Mouse (Mus musculus) intestine, embryonic 15.5 days (tissue): ENCODE data around the gene Olfr1359. TPM values are rescaled to one million over a fixed set of nuclear protein-coding genes. Genes with fewer than 3 reads are reported as not detected.
A peak's percentile ranks its signal among the peaks of the same experiment; 100 is the strongest.
"Not testable (repeated sequence)": the region's sequence is repeated elsewhere in the genome, so short reads cannot be mapped to it uniquely, and the experiment has no call there.

ENCODE experiments used
- ATAC-seq: fragments of 200-750 bp; cut with Nextera tagmentation; 2 replicates; pipeline ENCODE4 v1.8.0; 2017; ENCODE audit warnings: moderate TSS enrichment, moderate library complexity
- H3K27ac ChIP-seq: fragments of 300-500 bp; sonication (generic); 2 replicates; pipeline ENCODE4 v1.5.1; 2015; ENCODE audit warnings: mild to moderate bottlenecking, inconsistent platforms
- H3K27me3 ChIP-seq: fragments of 300-500 bp; sonication (generic); replicated peaks from 2 replicates; pipeline ENCODE4 v1.6.1; 2015; ENCODE audit warnings: inconsistent platforms
- H3K36me3 ChIP-seq: fragments of 300-500 bp; sonication (generic); 2 replicates; pipeline ENCODE4 v1.6.1; 2015; ENCODE audit warnings: inconsistent platforms
- H3K4me1 ChIP-seq: fragments of 300-500 bp; sonication (generic); replicated peaks from 2 replicates; pipeline ENCODE4 v1.6.1; 2015; ENCODE audit warnings: inconsistent platforms
- H3K4me2 ChIP-seq: fragments of 300-500 bp; sonication (generic); replicated peaks from 2 replicates; pipeline ENCODE4 v1.6.1; 2015; ENCODE audit warnings: mild to moderate bottlenecking, inconsistent platforms
- H3K4me3 ChIP-seq: fragments of 300-500 bp; sonication (generic); replicated peaks from 2 replicates; pipeline ENCODE4 v1.5.1; 2015; ENCODE audit warnings: inconsistent platforms
- H3K9ac ChIP-seq: fragments of 300-500 bp; sonication (generic); 2 replicates; pipeline ENCODE4 v1.6.1; 2015; ENCODE audit warnings: inconsistent platforms
- H3K9me3 ChIP-seq: fragments of 300-500 bp; sonication (generic); 2 replicates; pipeline ENCODE4 v1.6.1; 2016; ENCODE audit warnings: inconsistent platforms
- WGBS: fragments of 180-500 bp; shearing (Covaris S2); methylation state at CpG from one replicate; pipeline ENCODE4 v1.1.7; 2015; 5-methylcytosine and 5-hydroxymethylcytosine counted together
- polyA plus RNA-seq: library from polyadenylated mRNA; unstranded; fragments of >200 nt; fragmentation: Nextera tagmentation; extraction: Ambion mirVana; gene quantifications from 2 replicates; pipeline ENCODE4 v1.2.1, GENCODE M21; 2015

Olfr1359 gene
- not detected in 2 replicates for polyA plus RNA-seq

DNA sequence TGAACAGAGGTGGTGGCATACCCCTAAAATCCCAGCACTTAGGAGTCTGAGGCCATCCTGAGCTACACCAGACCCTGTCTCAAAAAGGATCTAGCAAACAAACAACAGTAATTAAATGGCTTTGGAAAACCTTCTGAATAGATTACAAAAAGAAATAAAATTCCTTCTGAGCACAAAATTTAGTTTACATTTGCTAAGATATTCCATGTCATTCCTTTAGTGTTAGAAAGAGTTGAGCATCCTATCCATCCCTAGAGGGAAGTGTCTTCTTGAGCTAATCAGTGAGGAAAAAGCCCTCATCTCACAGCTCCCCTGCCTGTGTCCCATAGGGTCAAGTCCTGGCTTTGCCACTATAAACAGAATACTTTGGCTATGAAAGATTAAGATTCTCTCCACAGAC, at the start of gene Olfr1359:
TSS of gene Olfr1359 (plus strand) at position 301 of the 400 bp plus-strand sequence.
- Histone ChIP-seq H3K4me2 (no peak within 1 kb of the TSS), H3K9me3 (no peaks in the 10 kb centered on the region), H3K4me3 (no peak within 1 kb of the TSS), H3K9ac (no peak within 1 kb of the TSS), H3K27ac (no peak within 1 kb of the TSS), H3K27me3 (no peaks in the 10 kb centered on the region), H3K4me1 (no peaks in the 10 kb centered on the region), H3K36me3 (no peaks in the 10 kb centered on the region)
- no peak for ATAC-seq

DNA sequence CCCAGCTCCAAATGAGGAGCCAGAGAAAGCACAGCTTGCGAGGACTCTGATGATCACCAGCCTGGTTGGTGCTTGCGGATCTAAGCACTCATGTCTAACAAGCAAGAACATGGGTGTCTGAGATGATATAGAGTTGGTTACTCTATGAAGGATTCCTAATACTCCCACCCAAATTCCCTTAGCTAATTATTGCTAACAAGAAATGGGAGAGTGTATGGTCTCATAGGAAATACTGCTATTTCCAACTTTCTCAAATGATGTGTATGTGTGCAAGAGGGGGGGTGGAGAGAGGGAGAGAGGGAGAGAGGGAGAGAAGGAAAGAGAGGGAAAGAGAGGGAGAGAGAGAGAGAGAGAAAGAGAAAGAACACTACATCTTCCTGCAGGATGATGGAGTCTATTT, 34.6 kb upstream of the Olfr1359 start, which contains the start of gene Olfr1361:
TSS of gene Olfr1361 (minus strand) at position 101 of the 400 bp plus-strand sequence.
- no peak within 1 kb of the TSS for H3K4me2 ChIP-seq
- H3K9me3 ChIP-seq = no peaks in the 10 kb centered on the region
- H3K9ac ChIP-seq = no peak within 1 kb of the TSS
- no peaks in the 10 kb centered on the region for H3K4me1 ChIP-seq
- ATAC-seq = no peak
- 70% methylated on average over 2 of the region's 2 CpGs for WGBS
- no peaks in the 10 kb centered on the region for H3K27me3 ChIP-seq
- no peak within 1 kb of the TSS for H3K4me3 ChIP-seq
- H3K27ac ChIP-seq = no peak within 1 kb of the TSS
- H3K36me3 ChIP-seq = no peaks in the 10 kb centered on the region

DNA sequence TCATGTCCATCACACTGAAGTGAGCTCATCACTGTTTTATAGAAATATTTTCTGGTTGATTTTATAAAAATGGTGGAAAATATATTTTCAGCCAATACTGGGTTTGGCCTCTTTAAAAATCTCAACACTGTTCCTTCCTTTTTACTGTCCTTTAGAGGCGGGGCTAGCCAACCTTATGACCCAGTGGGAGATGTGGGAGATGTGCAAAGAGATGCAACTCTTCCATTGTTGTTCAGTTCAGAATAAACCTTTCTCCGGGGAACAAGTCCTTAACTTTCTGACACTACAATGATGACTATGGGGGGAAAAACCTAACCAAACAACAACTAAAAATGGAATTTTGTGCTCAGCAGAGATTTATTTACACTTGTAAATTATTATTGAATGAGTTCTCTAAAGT, 20.6 kb upstream of the Olfr1359 start, which contains the start of gene Olfr1360:
TSS of gene Olfr1360 (minus strand) at position 101 of the 400 bp plus-strand sequence.
- ATAC-seq = no peak
- no peaks in the 10 kb centered on the region for H3K9me3 ChIP-seq
- H3K27me3 ChIP-seq = no peaks in the 10 kb centered on the region
- WGBS = 87% methylated on average over 2 of the region's 2 CpGs
- no peak within 1 kb of the TSS for H3K4me2 ChIP-seq
- no peaks in the 10 kb centered on the region for H3K36me3 ChIP-seq
- no peak within 1 kb of the TSS for H3K9ac ChIP-seq
- no peak within 1 kb of the TSS for H3K27ac ChIP-seq
- H3K4me3 ChIP-seq = no peak within 1 kb of the TSS
- H3K4me1 ChIP-seq = no peaks in the 10 kb centered on the region

DNA sequence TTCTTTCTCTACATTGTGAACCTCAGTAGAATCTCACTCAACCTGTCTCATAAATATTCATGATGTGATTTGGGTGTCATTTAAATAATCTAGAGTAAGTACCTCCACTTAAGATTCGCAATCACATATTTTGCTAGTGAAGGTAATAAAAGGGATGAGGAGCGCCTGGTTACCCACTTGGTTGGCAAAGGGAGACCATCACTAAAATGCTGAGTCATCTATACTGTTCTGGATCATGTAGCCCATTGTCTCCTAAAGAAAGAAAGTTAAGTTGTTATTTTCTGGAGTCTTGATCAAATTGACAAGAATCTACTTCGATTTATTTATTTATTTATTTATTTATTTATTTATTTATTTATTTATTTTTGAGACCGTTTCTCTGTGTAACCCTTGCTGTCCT, 8.8 kb downstream of the Olfr1359 start:
- H3K4me3 ChIP-seq = no peak overlapping the region
- no peak overlapping the region for H3K9ac ChIP-seq
- no peaks in the 10 kb centered on the region for H3K9me3 ChIP-seq
- no peak for ATAC-seq
- H3K4me2 ChIP-seq = no peak overlapping the region
- no peak overlapping the region for H3K27ac ChIP-seq
- H3K36me3 ChIP-seq = no peaks in the 10 kb centered on the region
- WGBS = 71% methylated on average over 4 of the region's 4 CpGs
- no peaks in the 10 kb centered on the region for H3K27me3 ChIP-seq
- no peaks in the 10 kb centered on the region for H3K4me1 ChIP-seq

DNA sequence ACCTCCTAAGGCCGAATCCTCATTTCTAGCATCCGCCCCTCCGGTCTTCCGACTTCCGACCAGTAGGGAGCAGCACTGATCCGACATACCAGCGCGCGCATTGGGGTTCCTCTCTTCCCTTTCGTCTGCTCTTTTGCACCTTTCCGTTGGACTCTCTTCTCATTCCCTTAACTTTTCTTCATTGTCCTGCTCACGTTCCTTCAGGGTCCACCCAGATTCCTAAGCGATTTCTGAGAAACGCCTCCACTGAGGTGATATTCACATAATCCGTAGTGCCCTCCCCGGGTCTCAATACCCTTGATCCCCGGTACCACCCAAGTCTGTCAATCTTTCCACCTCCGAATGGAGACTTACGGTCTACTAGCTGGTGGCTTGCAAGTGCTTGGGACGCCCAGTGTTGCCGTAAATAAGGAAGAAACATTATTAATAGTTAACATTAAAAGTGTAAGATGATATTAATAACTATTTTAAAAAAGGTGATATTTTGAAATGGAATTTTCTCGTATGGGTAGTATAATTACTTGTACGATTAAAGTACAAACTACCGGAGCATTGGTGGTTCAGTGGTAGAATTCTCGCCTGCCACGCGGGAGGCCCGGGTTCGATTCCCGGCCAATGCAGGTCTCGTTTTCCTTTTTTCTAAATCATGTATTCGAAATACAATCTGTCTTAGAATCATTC, 12.3 kb downstream of the Olfr1359 start:
- H3K4me2 ChIP-seq = peak overlapping the region; percentile 41
- ATAC-seq = peak; percentile 87
- H3K4me1 ChIP-seq = peaks cover 4% of the 10 kb centered on the region
- H3K9me3 ChIP-seq = no peaks in the 10 kb centered on the region
- no peaks in the 10 kb centered on the region for H3K36me3 ChIP-seq
- peak overlapping the region; percentile 60 for H3K9ac ChIP-seq
- H3K27me3 ChIP-seq = no peaks in the 10 kb centered on the region
- H3K4me3 ChIP-seq = peak overlapping the region; percentile 62
- WGBS = under 1% methylated on average over 32 of the region's 32 CpGs
- H3K27ac ChIP-seq = peak overlapping the region; percentile 79

DNA sequence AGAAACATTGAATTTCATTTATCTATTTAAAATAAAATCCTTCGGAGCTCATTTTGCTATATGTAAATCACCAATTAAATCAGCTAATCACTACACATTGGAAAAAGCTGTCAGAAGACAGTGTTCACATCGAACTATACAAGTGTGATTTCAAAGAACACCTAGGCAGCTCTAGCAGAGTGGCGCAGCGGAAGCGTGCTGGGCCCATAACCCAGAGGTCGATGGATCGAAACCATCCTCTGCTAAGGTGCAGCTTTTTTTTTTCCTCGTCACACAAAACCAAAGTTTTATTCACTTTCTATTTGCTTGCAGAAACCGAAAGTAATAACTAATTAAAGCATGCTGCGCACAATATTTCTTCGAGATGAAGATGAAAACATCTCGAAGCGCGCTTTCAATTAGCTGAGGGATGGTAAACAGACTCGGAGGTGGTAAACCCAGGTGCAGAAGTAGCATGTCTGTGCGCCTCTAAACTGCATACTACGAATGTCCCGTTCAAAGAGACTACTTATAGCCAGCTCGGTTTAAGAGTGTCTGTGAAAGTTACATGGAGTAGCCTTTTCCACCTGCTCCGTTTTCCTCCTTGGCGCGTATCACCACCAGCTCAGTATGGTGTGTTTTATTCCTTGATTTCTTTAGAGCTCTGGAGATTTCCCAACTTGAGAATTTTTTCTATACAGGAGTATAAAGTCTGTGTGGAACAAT, 13.1 kb downstream of the Olfr1359 start:
- H3K4me2 ChIP-seq = peak overlapping the region; percentile 58
- peak; percentile 84 for ATAC-seq
- H3K4me1 ChIP-seq = peaks cover 8% of the 10 kb centered on the region
- H3K27me3 ChIP-seq = no peaks in the 10 kb centered on the region
- H3K27ac ChIP-seq = no peak overlapping the region
- 3% methylated on average over 22 of the region's 22 CpGs for whole genome bisulfite sequencing
- peak overlapping the region; percentile 40 for H3K4me3 ChIP-seq
- H3K36me3 ChIP-seq = no peaks in the 10 kb centered on the region
- no peak overlapping the region for H3K9ac ChIP-seq
- H3K9me3 ChIP-seq = no peaks in the 10 kb centered on the region

DNA sequence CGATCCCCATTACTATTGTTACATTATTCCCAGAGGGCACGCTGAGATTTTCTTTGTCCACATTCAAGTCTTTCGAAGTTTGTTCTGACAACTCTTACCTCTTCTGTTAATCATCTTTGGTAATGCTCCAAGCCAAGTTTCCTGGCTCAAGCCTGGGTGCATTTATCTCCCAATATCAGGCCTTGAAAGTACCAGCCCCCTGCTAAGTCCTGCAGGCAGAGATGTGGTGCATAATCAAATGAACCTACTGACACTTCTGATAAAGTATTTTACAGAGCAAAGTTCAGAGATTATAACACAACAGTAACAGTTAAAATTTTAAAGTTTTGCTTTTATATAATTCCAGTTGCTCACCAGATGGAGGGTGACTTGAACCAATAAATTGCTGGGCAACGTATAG, 13.8 kb downstream of the Olfr1359 start:
- Histone ChIP-seq H3K27me3 (no peaks in the 10 kb centered on the region), H3K4me1 (peaks cover 8% of the 10 kb centered on the region), H3K36me3 (no peaks in the 10 kb centered on the region), H3K9me3 (no peaks in the 10 kb centered on the region), H3K27ac (no peak overlapping the region), H3K4me2 (peak overlapping the region; percentile 58), H3K4me3 (no peak overlapping the region), H3K9ac (no peak overlapping the region)
- ATAC-seq = no peak
- 24% methylated on average over 4 of the region's 4 CpGs for WGBS

DNA sequence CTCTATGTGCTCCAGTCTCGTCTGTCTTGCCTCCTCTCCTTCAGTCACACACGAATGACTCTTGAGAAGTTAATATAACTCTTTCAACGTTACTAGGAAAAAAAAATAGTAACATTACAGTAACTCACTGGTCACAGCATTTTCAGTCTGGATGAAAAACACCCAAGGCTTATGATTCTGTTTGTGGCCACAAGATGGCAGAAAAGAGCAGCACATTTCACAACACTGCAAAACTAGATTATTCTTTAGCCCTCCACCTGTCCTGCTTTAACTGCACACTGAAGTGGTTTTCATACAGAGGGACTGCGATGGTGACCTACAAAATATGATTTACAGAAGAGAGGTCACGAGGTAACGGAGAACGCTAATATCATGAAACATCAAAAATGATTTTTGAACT, 16.8 kb downstream of the Olfr1359 start:
- Histone ChIP-seq H3K27me3 (no peaks in the 10 kb centered on the region), H3K27ac (peak overlapping the region; percentile 91), H3K4me2 (peak overlapping the region; percentile 74), H3K4me1 (peaks cover 16% of the 10 kb centered on the region), H3K9me3 (no peaks in the 10 kb centered on the region), H3K4me3 (peak overlapping the region; percentile 39), H3K9ac (peak overlapping the region; percentile 52), H3K36me3 (no peaks in the 10 kb centered on the region)
- under 1% methylated on average over 7 of the region's 7 CpGs for WGBS
- ATAC-seq = no peak

DNA sequence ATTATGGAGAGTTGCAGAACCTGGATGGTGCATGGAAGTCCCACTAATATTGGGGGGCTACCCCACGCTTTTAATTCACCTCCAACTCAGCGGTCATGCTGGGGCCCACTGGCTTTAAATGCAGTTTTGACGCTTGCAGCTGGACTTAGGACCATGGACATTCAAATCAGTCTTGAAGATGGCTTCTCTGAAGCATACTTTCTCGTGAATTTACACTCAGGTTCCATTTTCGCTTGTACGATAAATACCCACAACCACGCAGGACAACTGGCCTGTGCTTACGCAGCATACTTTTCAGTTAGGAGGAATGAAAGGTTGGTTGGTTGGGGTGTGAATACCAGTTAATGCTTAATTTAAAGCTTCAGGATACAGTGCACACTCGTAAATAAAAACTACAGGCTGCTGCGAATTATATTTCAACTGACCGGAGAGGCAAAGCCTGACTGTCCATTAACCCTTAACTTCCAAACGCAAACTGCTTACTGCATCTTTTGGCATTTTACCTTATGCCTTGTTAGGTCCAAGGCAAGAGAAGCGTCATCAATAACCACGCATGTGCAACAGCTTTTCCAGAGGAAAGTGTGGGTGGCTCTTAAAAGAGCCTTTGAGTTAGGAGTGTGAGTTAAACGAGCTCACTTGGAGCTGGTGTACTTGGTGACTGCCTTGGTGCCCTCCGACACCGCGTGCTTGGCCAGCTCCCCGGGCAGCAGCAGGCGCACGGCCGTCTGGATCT, 17.4 kb downstream of the Olfr1359 start:
- H3K4me1 ChIP-seq = peaks cover 16% of the 10 kb centered on the region
- no peak for ATAC-seq
- H3K4me2 ChIP-seq = peak overlapping the region; percentile 74
- no peaks in the 10 kb centered on the region for H3K27me3 ChIP-seq
- H3K4me3 ChIP-seq = peak overlapping the region; percentile 39
- no peaks in the 10 kb centered on the region for H3K9me3 ChIP-seq
- peak overlapping the region; percentile 52 for H3K9ac ChIP-seq
- peak overlapping the region; percentile 91 for H3K27ac ChIP-seq
- H3K36me3 ChIP-seq = no peaks in the 10 kb centered on the region
- WGBS = under 1% methylated on average over 22 of the region's 22 CpGs

DNA sequence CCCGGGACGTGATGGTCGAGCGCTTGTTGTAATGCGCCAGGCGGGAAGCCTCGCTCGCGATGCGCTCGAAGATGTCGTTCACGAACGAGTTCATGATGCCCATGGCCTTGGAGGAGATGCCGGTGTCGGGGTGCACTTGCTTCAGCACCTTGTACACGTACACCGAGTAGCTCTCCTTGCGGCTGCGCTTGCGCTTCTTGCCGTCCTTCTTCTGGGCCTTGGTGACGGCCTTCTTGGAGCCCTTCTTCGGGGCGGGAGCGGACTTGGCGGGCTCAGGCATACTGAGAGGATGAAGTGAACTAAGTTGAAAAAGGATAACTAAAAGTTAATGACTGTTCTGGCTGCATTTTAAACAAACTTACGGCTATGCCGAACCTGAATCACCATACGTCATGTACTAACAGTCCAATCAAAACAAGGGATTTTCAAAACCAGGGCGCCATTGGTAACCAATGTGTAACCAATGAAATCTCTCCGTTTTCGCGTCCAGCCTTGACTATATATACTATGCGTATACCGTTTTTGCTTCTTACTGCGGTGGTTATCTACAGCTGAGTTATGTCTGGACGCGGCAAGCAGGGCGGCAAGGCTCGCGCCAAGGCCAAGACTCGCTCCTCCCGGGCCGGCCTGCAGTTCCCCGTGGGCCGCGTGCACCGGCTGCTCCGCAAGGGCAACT, 18.1 kb downstream of the Olfr1359 start, which contains the start of the genes Hist1h2bl and Hist1h2ai:
TSS of gene Hist1h2bl (minus strand) at position 280 of the 676 bp plus-strand sequence.
TSS of gene Hist1h2ai (plus strand) at position 559 of the 676 bp plus-strand sequence.
- H3K9me3 ChIP-seq, H3K27me3 ChIP-seq, H3K36me3 ChIP-seq: not testable (repeated sequence)
- H3K4me2 ChIP-seq = peak within 1 kb of the TSS; percentile 74
- peak within 1 kb of the TSS; percentile 54 for H3K9ac ChIP-seq
- ATAC-seq = peak; percentile 94
- H3K4me3 ChIP-seq = peak within 1 kb of the TSS; percentile 39
- H3K27ac ChIP-seq = peak within 1 kb of the TSS; percentile 93
- under 1% methylated on average over 36 of the region's 50 CpGs for WGBS
- peaks cover 16% of the 10 kb centered on the region for H3K4me1 ChIP-seq

DNA sequence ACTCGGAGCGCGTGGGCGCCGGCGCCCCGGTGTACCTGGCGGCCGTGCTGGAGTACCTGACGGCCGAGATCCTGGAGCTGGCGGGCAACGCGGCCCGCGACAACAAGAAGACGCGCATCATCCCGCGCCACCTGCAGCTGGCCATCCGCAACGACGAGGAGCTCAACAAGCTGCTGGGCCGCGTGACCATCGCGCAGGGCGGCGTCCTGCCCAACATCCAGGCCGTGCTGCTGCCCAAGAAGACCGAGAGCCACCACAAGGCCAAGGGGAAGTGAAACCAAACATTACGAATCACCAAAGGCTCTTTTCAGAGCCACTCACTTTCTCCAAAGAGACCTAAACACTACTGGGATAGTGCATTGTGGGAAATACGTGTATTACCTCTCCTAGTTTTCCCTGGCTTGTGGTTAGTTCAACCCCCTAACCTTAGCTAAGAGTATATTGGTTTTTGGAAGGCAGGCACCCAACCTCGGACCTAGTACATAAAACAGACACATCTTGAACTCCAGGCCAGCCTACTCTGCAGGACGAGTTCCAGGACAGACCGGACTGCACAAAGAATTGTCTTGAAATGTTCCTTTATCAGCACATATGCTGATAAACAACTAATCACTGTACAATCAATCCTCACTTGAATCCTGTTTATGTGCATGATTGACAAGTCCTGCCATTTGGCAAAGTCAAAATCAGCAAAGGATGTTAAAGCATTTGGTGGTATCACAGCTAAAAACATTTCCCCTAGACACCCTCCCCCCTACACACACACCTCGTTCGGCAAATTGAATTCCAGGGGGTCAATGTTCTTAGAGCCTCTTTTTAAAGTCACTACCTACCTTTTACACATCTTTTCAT, 18.9 kb downstream of the Olfr1359 start:
- 0 out of 2 replicates have a peak, but pooled peaks have one; percentile 3 for ATAC-seq
- not testable (repeated sequence) for H3K36me3 ChIP-seq, H3K9me3 ChIP-seq, H3K27me3 ChIP-seq
- H3K4me2 ChIP-seq = peak overlapping the region; percentile 74
- peak overlapping the region; percentile 39 for H3K4me3 ChIP-seq
- H3K27ac ChIP-seq = peak overlapping the region; percentile 93
- peaks cover 16% of the 10 kb centered on the region for H3K4me1 ChIP-seq
- H3K9ac ChIP-seq = peak overlapping the region; percentile 54
- under 1% methylated on average over 19 of the region's 38 CpGs for WGBS
